Mouse (Mus musculus): ENCODE measurements around the gene Fgfr2. TPM values are rescaled to one million over a fixed set of nuclear protein-coding genes. Genes with fewer than 3 reads are reported as not detected.

Fgfr2 gene
- polyA plus RNA-seq, 1 experiment from 2014 or later, result 121 TPM

DNA sequence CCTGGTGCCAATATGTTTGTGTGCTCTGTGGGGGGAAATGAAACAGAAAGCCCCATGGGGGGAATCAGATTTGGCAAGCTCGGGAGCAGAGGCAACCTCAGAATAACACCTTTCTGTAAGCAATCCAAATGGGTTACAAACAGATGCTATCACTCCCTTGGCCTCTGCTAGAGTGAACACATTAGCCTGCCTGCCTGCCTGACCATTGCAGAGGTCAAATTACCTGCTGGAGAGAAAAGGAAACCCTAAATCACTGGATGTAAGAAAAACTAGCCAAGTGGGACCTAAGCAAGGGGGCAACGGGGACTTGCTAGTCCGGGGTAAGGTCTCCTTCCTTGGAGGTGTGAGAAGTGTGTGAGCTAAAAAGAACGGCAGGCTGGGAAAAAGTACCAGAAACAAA is 3004.4 kb downstream of the Fgfr2 start:
- Histone ChIP-seq H3K4me3 (no peak overlapping the region), H3K9me3 (no peaks in the 10 kb centered on the region), H3K27me3 (no peaks in the 10 kb centered on the region), H3K27ac (no peak overlapping the region), H3K4me2 (replicated peaks) (no peak overlapping the region), H3K36me3 (no peaks in the 10 kb centered on the region), H3K4me1 (peaks cover 21% of the 10 kb centered on the region), H3K9ac (no peak overlapping the region)
- ATAC-seq (ENCODE audit: insufficient number of reproducible peaks, insufficient read depth, low FRiP score, low TSS enrichment), result no peak
- WGBS, result 19% methylated on average over 4 of the region's 4 CpGs

DNA sequence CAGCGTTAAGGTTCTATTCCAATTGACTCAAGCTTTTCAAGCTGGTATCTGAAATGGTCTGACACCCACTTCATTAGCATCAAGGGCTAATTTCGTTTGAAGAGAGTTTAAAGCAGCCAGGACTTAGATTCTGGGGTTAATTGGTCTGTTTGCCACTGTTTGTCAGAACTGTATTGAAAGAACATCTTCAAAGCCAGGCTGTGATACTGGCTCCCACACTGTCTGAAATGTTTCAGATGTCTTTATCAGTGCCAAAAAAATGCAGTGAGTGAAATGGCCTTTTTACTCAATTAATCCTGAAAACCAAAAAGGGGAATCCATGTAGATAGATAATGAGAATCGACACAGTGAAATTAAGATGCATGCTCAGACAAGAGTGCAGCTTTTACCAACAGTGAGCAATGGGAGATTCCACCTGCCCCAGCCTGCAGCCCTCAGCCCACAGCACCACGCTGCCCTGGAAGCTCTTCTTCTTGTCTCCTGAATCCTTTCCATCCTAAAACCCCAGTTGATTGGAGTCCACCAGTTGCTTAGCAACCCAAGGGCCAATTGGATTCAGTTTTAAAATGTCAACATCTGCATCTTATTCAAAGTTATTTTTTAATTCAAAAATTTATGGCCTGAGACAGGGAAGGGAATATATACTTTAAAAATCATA is 3005.6 kb downstream of the Fgfr2 start:
- Histone ChIP-seq H3K4me1 (peaks cover 21% of the 10 kb centered on the region), H3K27ac (no peak overlapping the region), H3K36me3 (no peaks in the 10 kb centered on the region), H3K9ac (no peak overlapping the region), H3K4me3 (no peak overlapping the region), H3K27me3 (no peaks in the 10 kb centered on the region), H3K4me2 (replicated peaks) (no peak overlapping the region), H3K9me3 (no peaks in the 10 kb centered on the region)
- no peak for ATAC-seq (ENCODE audit: insufficient number of reproducible peaks, insufficient read depth, low FRiP score, low TSS enrichment)
- 38% methylated on average over 4 of the region's 4 CpGs for WGBS

DNA sequence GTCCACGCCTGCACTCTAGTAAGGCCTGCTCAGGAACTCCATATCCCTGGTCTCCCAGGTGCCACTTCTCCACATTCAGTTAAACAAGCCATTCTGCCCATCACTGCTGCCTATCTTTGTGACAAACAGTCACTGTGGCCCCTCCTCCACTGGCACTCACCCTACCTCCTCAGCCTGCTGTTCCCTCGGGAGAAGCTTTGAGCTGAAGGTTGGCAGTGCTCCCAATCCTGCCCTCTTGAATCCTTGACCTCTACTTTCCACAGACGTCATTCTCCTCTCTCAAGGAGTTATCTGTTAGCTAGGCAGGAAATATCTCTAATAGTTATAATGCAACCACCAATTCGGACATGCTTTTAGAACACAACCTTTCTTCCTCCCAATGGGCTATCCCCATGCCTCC is 3008.7 kb downstream of the Fgfr2 start:
- Histone ChIP-seq H3K9me3 (no peaks in the 10 kb centered on the region), H3K27me3 (no peaks in the 10 kb centered on the region), H3K4me3 (no peak overlapping the region), H3K9ac (no peak overlapping the region), H3K36me3 (no peaks in the 10 kb centered on the region), H3K4me1 (peaks cover 16% of the 10 kb centered on the region), H3K27ac (no peak overlapping the region), H3K4me2 (replicated peaks) (no peak overlapping the region)
- no peak for ATAC-seq (ENCODE audit: insufficient number of reproducible peaks, insufficient read depth, low FRiP score, low TSS enrichment)
- WGBS, result 79% methylated on average over 4 of the region's 4 CpGs

Small RNAs within 50 kb of the gene (microRNA-seq; reads per million reads assigned to microRNA genes)
- not detected for gene Mir7061

Other genes with a start within 250 kb of the Fgfr2 start
- gene Zranb1, start 192.2 kb downstream of the Fgfr2 start, polyA plus RNA-seq (2016; fragmentation: Nextera tagmentation; extraction: Ambion mirVana), result 16.0 and 18.5 TPM in 2 replicates
- 101 and 114 TPM in 2 replicates for gene Ctbp2, start 1.0 kb upstream of the Fgfr2 start, polyA plus RNA-seq (2016; fragmentation: Nextera tagmentation; extraction: Ambion mirVana)

Measured in embryonic facial prominence, embryonic 12.5 days (tissue).